Mouse (Mus musculus) forebrain, embryonic 11.5 days (tissue): ENCODE results near the gene Supt7l. TPM values are rescaled to one million over a fixed set of nuclear protein-coding genes. Genes with fewer than 3 reads are reported as not detected.
A peak's percentile ranks its signal among the peaks of the same experiment; 100 is the strongest.
"Not testable (repeated sequence)": the region's sequence is repeated elsewhere in the genome, so short reads cannot be mapped to it uniquely, and the experiment has no call there.

Source experiments
- ATAC-seq: fragments of 200-750 bp; cut with Nextera tagmentation; replicated peaks from 2 replicates; pipeline ENCODE4 v1.8.0; 2017; ENCODE audit warnings: moderate TSS enrichment; ENCODE audit not compliant: low FRiP score
- DNase-seq: peaks from one replicate; pipeline ENCODE4 v3.0.0-alpha.2; 2017; ENCODE audit warnings: low spot score
- H3K27ac ChIP-seq: fragments of 300-500 bp; sonication (generic); 2 replicates; pipeline ENCODE4 v1.5.1; 2014; ENCODE audit warnings: low read depth, low read length
- H3K27me3 ChIP-seq: fragments of 300-500 bp; sonication (generic); 2 replicates; pipeline ENCODE4 v1.6.1; 2014; ENCODE audit warnings: mild to moderate bottlenecking, low read length, mixed read lengths; ENCODE audit not compliant: control insufficient read depth, insufficient read depth
- H3K36me3 ChIP-seq: fragments of 300-500 bp; sonication (generic); 2 replicates; pipeline ENCODE4 v1.6.1; 2014; ENCODE audit warnings: mild to moderate bottlenecking, low read length, moderate library complexity, mixed read lengths; ENCODE audit not compliant: control insufficient read depth, insufficient read depth
- H3K4me1 ChIP-seq: fragments of 300-500 bp; sonication (generic); replicated peaks from 2 replicates; pipeline ENCODE4 v1.6.1; 2014; ENCODE audit warnings: low read length, mixed read lengths; ENCODE audit not compliant: control insufficient read depth, insufficient read depth
- H3K4me2 ChIP-seq: fragments of 300-500 bp; sonication (generic); 2 replicates; pipeline ENCODE4 v1.6.1; 2014; ENCODE audit warnings: low read depth, mild to moderate bottlenecking, low read length, moderate library complexity, mixed read lengths; ENCODE audit not compliant: severe bottlenecking
- H3K4me3 ChIP-seq: fragments of 300-500 bp; sonication (generic); 2 replicates; pipeline ENCODE4 v1.5.1; 2014; ENCODE audit warnings: low read depth, low read length
- H3K9ac ChIP-seq: fragments of 300-500 bp; sonication (generic); 2 replicates; pipeline ENCODE4 v1.6.1; 2014; ENCODE audit warnings: low read length
- H3K9me3 ChIP-seq: fragments of 300-500 bp; sonication (generic); 2 replicates; pipeline ENCODE4 v1.6.1; 2016; ENCODE audit warnings: low read length, mixed read lengths; ENCODE audit not compliant: control insufficient read depth
- WGBS: fragments of 180-500 bp; shearing (Covaris S2); extraction: QIAGEN DNeasy Blood & Tissue Kit; methylation state at CpG from one replicate; pipeline ENCODE4 v1.1.7; 2014; 5-methylcytosine and 5-hydroxymethylcytosine counted together
- polyA plus RNA-seq: library from polyadenylated mRNA; unstranded; fragments of >200 nt; fragmentation: Nextera tagmentation; extraction: Ambion mirVana; gene quantifications from 2 replicates; pipeline ENCODE4 v1.2.1, GENCODE M21; 2014

Gene Supt7l
- polyA plus RNA-seq: 26.1 and 27.2 TPM in 2 replicates

DNA sequence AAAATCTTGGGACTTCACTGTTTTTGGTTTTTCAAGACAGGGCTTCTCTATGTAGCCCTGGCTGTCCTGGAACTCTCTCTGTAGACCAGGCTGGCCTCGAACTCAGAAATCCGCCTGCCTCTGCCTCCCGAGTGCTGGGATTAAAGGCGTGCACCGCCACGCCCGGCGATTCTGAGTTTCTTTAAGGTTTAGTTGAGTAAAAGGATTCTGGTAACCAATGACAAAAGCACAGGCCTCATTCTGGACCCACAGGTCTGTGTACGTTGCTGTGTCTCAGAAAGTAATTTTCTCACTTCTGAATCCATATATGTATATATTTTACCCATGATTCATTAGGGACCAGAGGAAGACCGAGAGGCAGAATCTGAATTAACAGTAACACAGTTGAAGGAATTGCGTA lies at the start of gene Supt7l:
TSS of gene Supt7l (minus strand) at position 101 of the 400 bp plus-strand sequence.
- H3K4me2 ChIP-seq: peak within 1 kb of the TSS; percentile 84
- ATAC-seq, H3K27me3 ChIP-seq, H3K9me3 ChIP-seq, H3K27ac ChIP-seq, DNase-seq, H3K4me1 ChIP-seq, H3K36me3 ChIP-seq: not testable (repeated sequence)
- peak within 1 kb of the TSS; percentile 89 for H3K4me3 ChIP-seq
- peak within 1 kb of the TSS; percentile 85 for H3K9ac ChIP-seq
- 80% methylated on average over 11 of the region's 11 CpGs for WGBS

DNA sequence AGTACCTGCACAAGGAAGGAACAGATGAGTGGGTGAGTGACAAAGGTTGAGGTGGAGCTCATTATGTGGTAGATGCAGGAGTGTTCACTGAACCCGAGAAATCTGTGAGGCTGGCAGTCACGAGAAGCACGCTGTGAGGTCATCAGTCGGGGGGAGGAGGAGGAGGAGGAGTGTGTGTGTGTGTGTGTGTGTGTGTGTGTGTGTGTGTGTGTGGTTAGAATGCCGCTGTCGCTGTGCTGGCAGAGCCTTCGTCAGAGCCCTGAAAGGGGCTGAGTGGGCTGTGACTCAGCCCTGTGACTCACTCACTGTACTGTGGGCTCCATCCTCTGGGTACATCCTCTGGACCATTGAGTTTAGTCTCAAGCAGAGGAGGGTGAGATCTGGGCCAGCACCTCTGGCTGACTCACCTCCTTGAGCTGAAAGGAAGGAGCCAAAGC lies 49.0 kb upstream of the Supt7l start:
- H3K4me3 ChIP-seq: no peak overlapping the region
- no peak overlapping the region for H3K27ac ChIP-seq
- 82% methylated on average over 7 of the region's 7 CpGs for WGBS
- H3K9ac ChIP-seq: no peak overlapping the region
- ATAC-seq (no peak), DNase-seq (no peak)
- H3K4me1 ChIP-seq: no peaks in the 10 kb centered on the region
- H3K27me3 ChIP-seq: no peaks in the 10 kb centered on the region
- H3K36me3 ChIP-seq: no peaks in the 10 kb centered on the region
- no peak overlapping the region for H3K4me2 ChIP-seq
- H3K9me3 ChIP-seq: no peaks in the 10 kb centered on the region

DNA sequence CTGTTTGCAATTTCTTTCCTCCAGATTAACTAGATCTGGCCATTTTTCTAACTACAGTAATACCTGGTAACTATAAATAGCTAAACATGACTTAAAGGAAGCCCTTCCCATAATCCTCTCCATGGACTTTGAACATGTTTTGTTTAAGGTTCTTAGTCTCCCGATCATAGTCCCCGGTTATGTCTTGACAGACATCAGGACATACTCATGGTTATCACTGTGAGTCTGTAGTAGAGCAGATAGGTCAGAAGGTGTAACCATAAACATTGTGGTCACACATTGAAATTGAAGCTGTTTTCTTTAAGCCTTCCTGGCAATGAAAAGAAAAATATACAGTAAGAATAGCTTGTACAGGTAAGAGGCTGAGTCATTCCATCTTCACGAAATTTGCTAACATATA lies 46.1 kb upstream of the Supt7l start:
- 94% methylated on average over 3 of the region's 3 CpGs for WGBS
- Histone ChIP-seq H3K27ac (no peak overlapping the region), H3K27me3 (no peaks in the 10 kb centered on the region), H3K36me3 (no peaks in the 10 kb centered on the region), H3K9me3 (no peaks in the 10 kb centered on the region), H3K9ac (no peak overlapping the region), H3K4me2 (no peak overlapping the region), H3K4me3 (no peak overlapping the region), H3K4me1 (no peaks in the 10 kb centered on the region)
- no peak for ATAC-seq
- DNase-seq: no peak

DNA sequence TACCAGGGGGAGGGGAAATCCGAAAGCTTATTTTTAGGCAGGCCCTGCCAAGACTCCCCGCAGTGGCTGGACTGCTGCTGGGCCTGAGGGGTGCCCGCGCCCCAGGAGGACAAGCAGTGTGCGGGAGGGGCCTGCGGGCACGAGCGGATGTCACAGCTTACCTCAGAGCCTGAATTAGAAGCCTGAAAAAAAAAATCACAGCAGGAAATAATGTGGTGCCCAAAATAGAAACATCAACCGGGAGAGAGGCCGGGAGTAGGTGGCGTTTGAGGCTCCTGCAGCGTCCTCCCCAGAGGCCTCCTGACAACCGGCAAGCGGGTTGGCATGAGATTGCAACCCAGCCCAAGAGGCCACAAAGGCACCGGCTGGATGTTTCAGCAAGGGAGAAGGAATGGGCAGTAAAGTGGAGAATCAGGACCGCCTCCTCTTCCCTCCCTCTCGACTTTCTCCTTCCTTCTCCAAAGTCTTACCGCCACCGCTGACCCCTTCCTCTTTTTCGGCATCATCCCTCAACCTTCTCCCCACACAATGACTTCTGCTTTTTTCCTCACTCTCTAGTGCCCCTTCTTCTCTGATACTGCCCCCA lies 43.5 kb upstream of the Supt7l start:
- no peak for DNase-seq
- no peak overlapping the region for H3K27ac ChIP-seq
- WGBS: 19% methylated on average over 20 of the region's 20 CpGs
- no peak overlapping the region for H3K4me3 ChIP-seq
- ATAC-seq: no peak
- H3K9ac ChIP-seq: no peak overlapping the region
- H3K4me1 ChIP-seq: no peaks in the 10 kb centered on the region
- H3K9me3 ChIP-seq: no peaks in the 10 kb centered on the region
- H3K4me2 ChIP-seq: no peak overlapping the region
- H3K27me3 ChIP-seq: no peaks in the 10 kb centered on the region
- no peaks in the 10 kb centered on the region for H3K36me3 ChIP-seq

DNA sequence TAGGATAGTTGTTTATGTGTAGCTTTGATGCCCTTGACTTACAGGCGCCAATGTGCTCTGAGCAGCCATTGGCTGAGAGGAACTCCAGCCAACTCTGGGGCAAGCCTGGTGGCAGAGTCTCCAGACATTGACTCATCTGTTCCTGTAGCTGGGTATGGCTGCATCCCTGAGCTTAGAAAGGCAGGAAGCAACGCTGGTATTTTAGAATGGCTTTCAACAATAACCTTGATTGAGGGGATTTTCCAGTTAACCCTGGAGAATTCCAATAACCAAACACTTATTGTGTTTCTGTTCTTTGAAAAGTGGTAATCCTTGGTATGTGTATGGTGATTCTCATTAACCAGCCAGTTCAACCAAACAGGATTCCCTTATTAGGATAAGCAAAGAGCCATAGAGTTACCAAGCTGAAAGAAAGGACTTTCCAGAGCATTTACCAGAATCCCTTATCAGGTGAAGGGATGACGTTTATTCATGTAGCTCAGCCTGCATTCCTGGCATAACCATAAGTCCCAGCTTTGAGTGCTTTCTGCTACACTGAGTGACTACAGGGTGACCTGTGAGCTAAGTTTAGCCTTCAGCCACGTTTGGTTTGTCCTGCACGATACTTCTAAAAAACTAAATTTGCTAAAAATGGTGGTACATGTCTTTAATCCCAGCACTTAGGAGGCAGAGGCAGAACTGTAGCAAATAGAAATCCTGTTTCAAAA lies 40.5 kb upstream of the Supt7l start:
- Histone ChIP-seq H3K27me3 (no peaks in the 10 kb centered on the region), H3K36me3 (no peaks in the 10 kb centered on the region), H3K9me3 (no peaks in the 10 kb centered on the region), H3K4me2 (no peak overlapping the region), H3K9ac (no peak overlapping the region), H3K4me1 (no peaks in the 10 kb centered on the region), H3K27ac (no peak overlapping the region), H3K4me3 (no peak overlapping the region)
- 75% methylated on average over 5 of the region's 5 CpGs for WGBS
- DNase-seq (no peak), ATAC-seq (no peak)

DNA sequence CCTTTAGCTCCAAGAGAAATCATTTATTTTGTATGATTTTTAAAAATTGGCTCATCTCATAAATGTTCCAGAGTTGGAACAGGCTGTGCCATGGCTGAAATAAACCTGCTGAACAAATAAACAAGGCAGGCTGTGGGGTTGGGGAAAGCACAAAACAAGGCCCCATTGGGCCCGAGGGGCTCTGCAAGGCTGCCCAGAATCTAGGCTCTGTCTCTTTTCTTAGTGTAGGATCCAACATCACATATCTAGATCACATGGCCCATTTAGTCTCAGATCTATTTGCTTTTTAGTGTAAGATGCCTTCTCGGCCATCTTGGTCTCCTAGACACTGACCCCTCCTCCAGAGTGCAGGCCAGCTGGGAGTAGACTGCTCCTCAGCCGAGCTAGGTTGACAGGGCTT lies 38.9 kb upstream of the Supt7l start:
- Histone ChIP-seq H3K4me3 (no peak overlapping the region), H3K27ac (no peak overlapping the region), H3K4me2 (no peak overlapping the region), H3K9me3 (no peaks in the 10 kb centered on the region), H3K36me3 (no peaks in the 10 kb centered on the region), H3K9ac (no peak overlapping the region), H3K4me1 (no peaks in the 10 kb centered on the region), H3K27me3 (no peaks in the 10 kb centered on the region)
- ATAC-seq (no peak), DNase-seq (no peak)
- 64% methylated on average over 3 of the region's 3 CpGs for WGBS

DNA sequence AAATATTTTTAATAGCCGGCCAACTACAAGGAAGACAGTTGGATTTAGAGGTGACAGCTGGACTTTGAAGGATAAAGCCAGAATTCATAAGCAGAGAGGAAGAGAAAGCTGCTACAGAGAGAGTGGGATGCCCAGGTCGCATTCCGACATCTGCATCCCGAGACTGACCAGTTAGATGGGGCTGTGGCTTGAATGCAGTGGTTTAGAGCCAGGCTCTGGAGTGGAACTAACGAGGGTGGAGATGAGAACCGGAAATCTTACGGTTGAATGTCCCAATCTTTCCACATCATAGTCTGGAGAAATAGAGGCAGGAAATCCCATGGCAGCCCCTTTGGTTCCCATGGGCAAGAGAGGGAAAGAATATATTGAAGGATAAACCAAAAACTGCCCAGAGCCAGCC lies 38.4 kb upstream of the Supt7l start:
- Histone ChIP-seq H3K4me2 (no peak overlapping the region), H3K27ac (no peak overlapping the region), H3K9me3 (no peaks in the 10 kb centered on the region), H3K4me1 (no peaks in the 10 kb centered on the region), H3K4me3 (no peak overlapping the region), H3K27me3 (no peaks in the 10 kb centered on the region), H3K36me3 (no peaks in the 10 kb centered on the region), H3K9ac (no peak overlapping the region)
- no peak for DNase-seq
- no peak for ATAC-seq
- 74% methylated on average over 7 of the region's 7 CpGs for WGBS

DNA sequence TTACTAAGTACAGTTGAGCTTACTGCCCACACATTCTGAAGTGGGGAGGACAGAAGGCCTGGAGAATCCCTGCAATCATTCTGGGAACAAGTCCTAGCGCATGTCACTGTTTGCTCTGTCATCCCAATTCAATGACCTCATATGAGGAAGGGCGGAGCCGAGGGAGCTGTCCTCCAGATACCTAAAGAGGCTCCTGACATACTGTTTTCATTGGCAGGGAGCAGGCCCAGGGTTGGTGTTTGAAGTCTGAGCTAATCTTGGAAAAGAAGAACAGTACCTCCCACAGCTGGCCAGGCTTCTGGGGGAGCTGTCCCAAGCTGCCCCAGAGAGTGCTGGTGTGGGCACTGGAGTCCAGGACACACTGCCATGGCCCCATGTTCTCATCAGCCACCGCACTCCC lies 37.4 kb upstream of the Supt7l start:
- Histone ChIP-seq H3K9me3 (no peaks in the 10 kb centered on the region), H3K36me3 (no peaks in the 10 kb centered on the region), H3K4me1 (no peaks in the 10 kb centered on the region), H3K27ac (no peak overlapping the region), H3K4me2 (no peak overlapping the region), H3K9ac (no peak overlapping the region), H3K27me3 (no peaks in the 10 kb centered on the region), H3K4me3 (no peak overlapping the region)
- no peak for ATAC-seq
- no peak for DNase-seq
- 93% methylated on average over 4 of the region's 4 CpGs for WGBS

DNA sequence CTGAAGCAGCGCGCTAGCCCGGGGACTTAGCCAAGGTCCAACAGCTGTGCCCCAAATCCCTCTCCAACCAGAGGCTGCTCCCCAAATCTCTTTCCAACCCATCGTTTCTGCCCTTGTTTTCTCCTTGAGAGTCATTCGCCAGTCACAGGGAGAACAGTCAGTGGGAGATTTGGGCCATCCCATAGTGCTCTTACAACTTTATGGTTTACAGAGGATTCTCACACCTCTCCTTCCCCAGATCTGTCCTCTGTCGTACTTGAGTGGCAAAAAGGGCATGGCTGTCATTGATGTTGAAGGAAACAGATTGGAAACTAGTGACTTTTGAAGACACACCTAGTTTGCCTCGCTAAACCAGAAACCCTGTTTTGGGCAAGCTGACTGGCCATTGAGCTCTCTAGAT lies 36.3 kb upstream of the Supt7l start:
- Histone ChIP-seq H3K27ac (no peak overlapping the region), H3K4me2 (no peak overlapping the region), H3K9ac (no peak overlapping the region), H3K36me3 (no peaks in the 10 kb centered on the region), H3K27me3 (no peaks in the 10 kb centered on the region), H3K4me3 (no peak overlapping the region), H3K9me3 (no peaks in the 10 kb centered on the region), H3K4me1 (no peaks in the 10 kb centered on the region)
- DNase-seq (no peak), ATAC-seq (no peak)
- WGBS: 46% methylated on average over 7 of the region's 7 CpGs
